Mouse (Mus musculus): Measurements from ENCODE around the gene Alpk1. TPM values are rescaled to one million over a fixed set of nuclear protein-coding genes. Genes with fewer than 3 reads are reported as not detected.

The Alpk1 gene
- polyA plus RNA-seq, 1 experiment, result not detected

DNA sequence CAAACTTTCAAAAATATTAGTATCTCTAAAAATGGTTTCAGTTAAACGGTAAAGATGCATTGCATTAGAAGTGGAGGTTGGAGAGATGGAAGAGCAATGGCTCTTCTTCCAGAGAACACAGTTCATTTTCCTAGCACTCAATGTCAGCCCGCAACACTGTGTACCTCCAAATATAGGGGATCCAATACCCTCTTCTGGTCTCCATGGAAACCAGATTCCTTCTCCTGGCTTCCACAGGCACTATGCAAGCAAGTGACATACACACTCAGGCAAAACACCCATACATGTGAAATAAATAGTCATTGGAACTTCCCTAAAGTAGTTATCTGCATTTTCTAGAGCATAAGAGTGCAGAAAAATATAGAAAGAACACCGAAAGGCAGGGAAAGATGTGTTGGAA is 44.9 kb downstream of the Alpk1 start:
- H3K27ac ChIP-seq (ENCODE audit: insufficient read depth, low read depth, low read length), result no peak overlapping the region
- no peaks in the 10 kb centered on the region for H3K4me1 ChIP-seq (ENCODE audit: control insufficient read depth, insufficient read depth, low read length)
- TF ChIP-seq CTCF (IDR thresholded peaks at IDR 0.05; ENCODE audit: insufficient read depth, low read depth, low read length), result no peak
- TF ChIP-seq POLR2A (IDR thresholded peaks at IDR 0.05; ENCODE audit: insufficient read depth, low read depth, low read length), result no peak
- 57% methylated on average over 3 of the region's 3 CpGs for WGBS
- H3K4me3 ChIP-seq (ENCODE audit: insufficient read depth, low read depth, low read length), result no peak overlapping the region

- Histone ChIP-seq H3K4me3 (ENCODE audit: insufficient read depth, low read depth, low read length) (no peak overlapping the region), H3K4me1 (ENCODE audit: control insufficient read depth, insufficient read depth, low read length) (no peaks in the 10 kb centered on the region), H3K27ac (ENCODE audit: insufficient read depth, low read depth, low read length) (no peak overlapping the region)
- TF ChIP-seq CTCF (IDR thresholded peaks at IDR 0.05; ENCODE audit: insufficient read depth, low read depth, low read length) (no peak), POLR2A (IDR thresholded peaks at IDR 0.05; ENCODE audit: insufficient read depth, low read depth, low read length) (no peak)
- WGBS, result 76% methylated on average over 14 of the region's 14 CpGs
Measured at GRCm38 (mm10) chr3:127729513-127730137, 50.7 kb downstream of the Alpk1 start.

DNA sequence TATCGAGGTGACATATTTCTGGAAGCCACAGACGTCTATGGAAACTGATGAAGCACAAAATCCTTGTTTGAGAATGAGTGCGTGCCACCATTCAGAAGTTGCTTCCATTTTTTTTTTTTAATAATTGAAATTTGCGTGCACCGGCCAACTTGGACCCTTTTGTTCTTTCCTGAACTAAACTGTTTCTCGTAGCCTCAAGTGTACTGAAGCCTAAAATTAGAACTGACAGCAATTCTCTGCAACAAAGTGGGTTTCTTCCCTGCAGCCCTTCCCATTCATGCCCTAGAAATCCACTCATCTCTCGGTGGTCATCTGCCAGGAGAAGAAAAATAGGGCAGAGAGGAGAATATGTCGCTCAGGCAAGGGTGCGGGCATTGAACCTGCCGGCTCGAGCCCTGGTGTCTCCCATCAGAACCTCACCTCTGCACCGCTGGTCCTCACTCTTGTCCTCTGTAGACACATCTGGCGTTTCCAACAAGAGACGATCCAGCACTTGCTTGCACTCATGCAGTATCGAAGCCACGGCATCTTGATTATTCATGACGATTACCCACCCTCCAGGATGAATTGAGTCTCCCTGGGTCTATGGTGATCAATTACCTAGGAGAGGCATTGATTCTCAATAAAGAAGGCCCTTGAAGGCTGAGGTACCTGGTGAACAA is 51.3 kb downstream of the Alpk1 start:
- Histone ChIP-seq H3K27ac (ENCODE audit: insufficient read depth, low read depth, low read length) (no peak overlapping the region), H3K4me3 (ENCODE audit: insufficient read depth, low read depth, low read length) (no peak overlapping the region), H3K4me1 (ENCODE audit: control insufficient read depth, insufficient read depth, low read length) (no peaks in the 10 kb centered on the region)
- TF ChIP-seq POLR2A (IDR thresholded peaks at IDR 0.05; ENCODE audit: insufficient read depth, low read depth, low read length) (no peak), CTCF (IDR thresholded peaks at IDR 0.05; ENCODE audit: insufficient read depth, low read depth, low read length) (no peak)
- WGBS, result 60% methylated on average over 17 of the region's 17 CpGs

DNA sequence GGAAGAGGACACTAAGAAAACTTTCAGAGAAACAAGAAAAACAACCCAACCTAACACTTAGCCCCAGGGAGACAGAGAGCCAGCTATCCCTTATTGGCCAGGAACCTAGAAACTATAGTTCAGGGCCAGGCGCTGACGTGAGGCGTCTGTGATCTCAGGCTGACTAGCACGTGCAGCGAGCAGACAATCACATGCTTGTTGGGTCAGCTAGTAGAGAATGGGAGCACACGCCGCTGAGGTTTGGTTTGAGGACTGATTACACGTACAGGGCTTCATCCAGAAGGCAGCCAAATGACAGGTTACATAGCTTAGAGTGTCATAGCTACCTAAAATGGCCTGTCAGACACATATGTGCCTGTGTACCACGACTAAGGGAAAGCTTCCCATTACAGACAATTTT is 52.3 kb downstream of the Alpk1 start:
- Histone ChIP-seq H3K4me3 (ENCODE audit: insufficient read depth, low read depth, low read length) (no peak overlapping the region), H3K27ac (ENCODE audit: insufficient read depth, low read depth, low read length) (no peak overlapping the region), H3K4me1 (ENCODE audit: control insufficient read depth, insufficient read depth, low read length) (no peaks in the 10 kb centered on the region)
- no peak for TF ChIP-seq CTCF (IDR thresholded peaks at IDR 0.05; ENCODE audit: insufficient read depth, low read depth, low read length)
- TF ChIP-seq POLR2A (IDR thresholded peaks at IDR 0.05; ENCODE audit: insufficient read depth, low read depth, low read length), result no peak
- 90% methylated on average over 9 of the region's 9 CpGs for WGBS

- TF ChIP-seq CTCF (IDR thresholded peaks at IDR 0.05; ENCODE audit: insufficient read depth, low read depth, low read length) (no peak), POLR2A (IDR thresholded peaks at IDR 0.05; ENCODE audit: insufficient read depth, low read depth, low read length) (no peak)
- no peaks in the 10 kb centered on the region for H3K4me1 ChIP-seq (ENCODE audit: control insufficient read depth, insufficient read depth, low read length)
- 76% methylated on average over 4 of the region's 4 CpGs for WGBS
- no peak overlapping the region for H3K4me3 ChIP-seq (ENCODE audit: insufficient read depth, low read depth, low read length)
- no peak overlapping the region for H3K27ac ChIP-seq (ENCODE audit: insufficient read depth, low read depth, low read length)
Measured at GRCm38 (mm10) chr3:127720948-127721347, 59.4 kb downstream of the Alpk1 start.

DNA sequence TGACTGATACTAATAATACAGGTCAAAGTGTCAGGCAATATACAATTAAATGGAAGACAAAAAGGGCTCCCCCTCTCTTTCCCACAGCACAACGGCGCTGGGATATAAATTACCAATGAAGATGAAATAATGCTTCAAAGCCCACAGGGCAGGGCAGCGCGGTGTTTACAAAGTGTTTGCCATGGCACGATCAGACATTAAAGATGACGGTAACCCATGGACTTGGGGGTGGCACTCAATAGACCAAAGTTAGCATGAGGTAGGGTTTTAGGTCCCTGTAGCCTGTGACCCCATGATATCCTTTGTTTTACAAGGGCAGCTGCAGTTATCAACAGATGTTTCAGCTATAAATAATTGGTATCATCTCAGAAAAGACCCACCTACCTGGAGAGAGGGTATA is 60.3 kb downstream of the Alpk1 start:
- Histone ChIP-seq H3K27ac (ENCODE audit: insufficient read depth, low read depth, low read length) (no peak overlapping the region), H3K4me1 (ENCODE audit: control insufficient read depth, insufficient read depth, low read length) (no peaks in the 10 kb centered on the region), H3K4me3 (ENCODE audit: insufficient read depth, low read depth, low read length) (no peak overlapping the region)
- TF ChIP-seq CTCF (IDR thresholded peaks at IDR 0.05; ENCODE audit: insufficient read depth, low read depth, low read length) (no peak), POLR2A (IDR thresholded peaks at IDR 0.05; ENCODE audit: insufficient read depth, low read depth, low read length) (no peak)
- 50% methylated on average over 6 of the region's 6 CpGs for WGBS

DNA sequence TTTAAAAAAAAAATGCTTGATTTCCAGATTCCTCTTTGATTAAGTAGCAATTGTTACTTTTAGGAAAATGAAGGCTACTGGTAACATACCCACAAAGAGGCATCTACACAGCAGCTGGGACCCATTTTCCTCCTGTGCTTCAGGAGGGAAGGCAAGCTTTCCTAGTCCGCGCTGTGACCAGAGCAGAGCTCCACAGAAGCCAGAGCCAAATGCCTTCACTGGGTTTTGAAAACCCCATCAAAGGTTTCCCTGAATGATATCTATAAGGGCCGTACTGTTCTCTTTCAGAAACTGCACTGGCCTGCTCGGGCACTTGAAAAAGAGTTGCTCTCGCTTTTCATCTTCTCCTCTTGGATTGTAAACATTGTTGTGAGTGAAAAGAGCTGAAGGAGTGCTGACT is 60.7 kb downstream of the Alpk1 start:
- Histone ChIP-seq H3K4me1 (ENCODE audit: control insufficient read depth, insufficient read depth, low read length) (no peaks in the 10 kb centered on the region), H3K27ac (ENCODE audit: insufficient read depth, low read depth, low read length) (no peak overlapping the region), H3K4me3 (ENCODE audit: insufficient read depth, low read depth, low read length) (no peak overlapping the region)
- no peak for TF ChIP-seq CTCF (IDR thresholded peaks at IDR 0.05; ENCODE audit: insufficient read depth, low read depth, low read length)
- no peak for TF ChIP-seq POLR2A (IDR thresholded peaks at IDR 0.05; ENCODE audit: insufficient read depth, low read depth, low read length)
- WGBS, result 64% methylated on average over 5 of the region's 5 CpGs

GRCm38 (mm10) chr3:127716759-127717158 is 63.6 kb downstream of the Alpk1 start:
- H3K4me3 ChIP-seq (ENCODE audit: insufficient read depth, low read depth, low read length), result no peak overlapping the region
- 0 out of 2 replicates have a peak, but pooled peaks cover 3% of the 10 kb centered on the region for H3K4me1 ChIP-seq (ENCODE audit: control insufficient read depth, insufficient read depth, low read length)
- whole genome bisulfite sequencing, result 46% methylated on average over 2 of the region's 2 CpGs
- no peak overlapping the region for H3K27ac ChIP-seq (ENCODE audit: insufficient read depth, low read depth, low read length)
- TF ChIP-seq POLR2A (IDR thresholded peaks at IDR 0.05; ENCODE audit: insufficient read depth, low read depth, low read length) (no peak), CTCF (IDR thresholded peaks at IDR 0.05; ENCODE audit: insufficient read depth, low read depth, low read length) (no peak)

DNA sequence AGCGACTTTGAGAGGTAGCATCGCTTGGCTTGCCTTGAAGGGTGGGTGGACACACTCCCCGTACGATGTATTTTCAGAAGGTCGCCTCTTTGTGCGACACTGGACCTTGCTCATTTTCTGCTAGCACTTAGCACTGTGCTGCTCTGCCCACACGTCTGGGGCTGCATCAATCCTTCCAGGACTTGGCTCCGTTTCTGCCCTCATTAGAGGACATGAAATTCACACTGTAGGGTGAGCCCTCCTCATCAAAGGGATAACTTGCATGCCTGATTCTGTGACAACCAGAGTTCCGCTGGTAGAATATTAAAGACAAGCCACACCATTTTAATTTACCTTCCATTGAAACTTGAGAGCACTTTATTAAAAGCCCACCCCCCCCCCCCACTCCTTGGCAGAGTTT is 67.2 kb downstream of the Alpk1 start:
- Histone ChIP-seq H3K4me3 (ENCODE audit: insufficient read depth, low read depth, low read length) (no peak overlapping the region), H3K27ac (ENCODE audit: insufficient read depth, low read depth, low read length) (no peak overlapping the region), H3K4me1 (ENCODE audit: control insufficient read depth, insufficient read depth, low read length) (0 out of 2 replicates have a peak, but pooled peaks cover 3% of the 10 kb centered on the region)
- TF ChIP-seq CTCF (IDR thresholded peaks at IDR 0.05; ENCODE audit: insufficient read depth, low read depth, low read length) (no peak), POLR2A (IDR thresholded peaks at IDR 0.05; ENCODE audit: insufficient read depth, low read depth, low read length) (no peak)
- 28% methylated on average over 9 of the region's 9 CpGs for WGBS

All from olfactory bulb, adult 2 months (tissue).